Mouse (Mus musculus) hindbrain, embryonic 13.5 days (tissue): ENCODE data around the gene Mcrip2. TPM values are rescaled to one million over a fixed set of nuclear protein-coding genes. Genes with fewer than 3 reads are reported as not detected.

ENCODE experiments used
- ATAC-seq: fragments of 200-750 bp; cut with Nextera tagmentation; 2 replicates; pipeline ENCODE4 v1.8.0; 2017; ENCODE audit warnings: moderate TSS enrichment; ENCODE audit not compliant: low FRiP score
- H3K27ac ChIP-seq: fragments of 300-500 bp; sonication (generic); 2 replicates; pipeline ENCODE4 v1.5.1; 2015; ENCODE audit warnings: inconsistent platforms, mild to moderate bottlenecking, moderate library complexity
- H3K27me3 ChIP-seq: fragments of 300-500 bp; sonication (generic); 2 replicates; pipeline ENCODE4 v1.6.1; 2015; ENCODE audit warnings: mild to moderate bottlenecking, inconsistent platforms
- H3K36me3 ChIP-seq: fragments of 300-500 bp; sonication (generic); 2 replicates; pipeline ENCODE4 v1.6.1; 2015; ENCODE audit warnings: mild to moderate bottlenecking, inconsistent platforms
- H3K4me1 ChIP-seq: fragments of 300-500 bp; sonication (generic); replicated peaks from 2 replicates; pipeline ENCODE4 v1.6.1; 2015; ENCODE audit warnings: inconsistent platforms
- H3K4me2 ChIP-seq: fragments of 300-500 bp; sonication (generic); 2 replicates; pipeline ENCODE4 v1.6.1; 2015; ENCODE audit warnings: inconsistent platforms, mild to moderate bottlenecking, moderate library complexity
- H3K4me3 ChIP-seq: fragments of 300-500 bp; sonication (generic); 2 replicates; pipeline ENCODE4 v1.5.1; 2015; ENCODE audit warnings: mild to moderate bottlenecking, inconsistent platforms
- H3K9ac ChIP-seq: fragments of 300-500 bp; sonication (generic); 2 replicates; pipeline ENCODE4 v1.6.1; 2015; ENCODE audit warnings: mild to moderate bottlenecking, inconsistent platforms
- H3K9me3 ChIP-seq: fragments of 300-500 bp; sonication (generic); 2 replicates; pipeline ENCODE4 v1.6.1; 2016; ENCODE audit warnings: inconsistent platforms
- WGBS: fragments of 180-500 bp; shearing (Covaris S2); methylation state at CpG from one replicate; pipeline ENCODE4 v1.1.7; 2015; 5-methylcytosine and 5-hydroxymethylcytosine counted together
- polyA plus RNA-seq: library from polyadenylated mRNA; unstranded; fragments of >200 nt; fragmentation: Nextera tagmentation; extraction: Ambion mirVana; gene quantifications from 2 replicates; pipeline ENCODE4 v1.2.1, GENCODE M21; 2015

Mcrip2 gene
- polyA plus RNA-seq, 1 experiment from 2014 or later, result 11.4 TPM

DNA sequence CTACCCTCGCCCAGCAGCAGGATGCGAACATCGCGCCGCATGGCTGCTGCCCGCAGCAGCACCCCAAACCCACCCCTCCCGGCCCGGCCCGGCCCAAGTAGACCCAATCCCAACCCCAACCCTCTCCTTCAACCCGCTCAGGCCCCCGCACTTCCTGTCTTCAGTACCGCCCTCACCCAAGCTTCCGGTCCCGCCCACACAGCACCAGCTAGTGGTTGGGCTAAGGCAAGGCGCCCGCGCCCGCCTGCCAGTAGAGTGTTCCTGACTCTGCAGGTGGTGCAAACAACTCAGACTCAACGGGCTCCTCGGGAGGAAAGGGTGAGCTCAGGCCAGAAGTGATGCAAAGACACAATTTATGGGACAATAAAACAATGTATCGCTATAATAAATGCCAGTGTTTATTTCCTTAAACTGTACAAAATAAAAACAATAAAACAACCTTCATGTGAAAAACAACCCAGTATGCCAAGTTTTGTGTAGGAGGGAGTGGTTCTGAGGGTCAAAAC lies 24.1 kb downstream of the Mcrip2 start, which contains the start of gene Rhot2:
TSS of gene Rhot2 (minus strand) at position 456 of the 506 bp plus-strand sequence.
- peak within 1 kb of the TSS; percentile 88 for H3K9ac ChIP-seq

DNA sequence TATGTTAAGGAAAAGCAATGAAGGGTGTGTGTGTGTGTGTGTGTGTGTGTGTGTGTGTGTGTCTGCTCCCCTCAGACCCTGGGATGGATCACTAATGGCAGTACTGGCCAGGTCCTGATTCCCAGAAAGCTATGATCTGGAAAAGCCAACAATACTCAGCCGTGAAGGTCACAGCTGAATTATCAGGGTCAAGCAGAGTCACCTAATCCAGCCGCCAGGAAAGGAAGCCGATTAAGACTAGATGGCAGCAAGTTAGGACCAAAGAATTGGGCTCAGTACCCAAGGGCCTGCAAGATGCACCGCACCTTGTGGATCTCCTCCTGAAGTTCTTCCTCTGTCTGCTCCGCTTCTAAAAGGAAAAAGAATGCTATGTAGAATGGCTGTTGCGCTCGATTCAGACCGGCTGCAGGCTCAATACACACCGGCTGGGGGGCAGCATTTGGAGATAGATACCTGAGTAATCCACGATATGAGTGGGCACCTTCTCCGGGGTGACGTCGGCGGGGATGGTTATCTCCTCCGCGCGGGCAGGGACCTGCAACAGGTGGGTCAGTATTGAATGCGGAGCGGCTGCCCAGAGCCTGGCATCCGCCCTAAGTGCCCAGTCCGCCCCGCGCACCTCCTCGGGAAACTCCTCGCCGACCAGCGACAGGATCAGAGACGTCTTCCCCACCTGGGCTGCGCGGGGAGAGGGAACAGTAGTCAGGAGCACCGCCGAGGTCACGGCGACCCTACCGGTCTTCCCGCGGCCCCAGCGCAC lies 24.7 kb downstream of the Mcrip2 start:
- 6% methylated on average over 36 of the region's 38 CpGs for WGBS
- H3K27ac ChIP-seq, result peak overlapping the region; percentile 79
- no peaks in the 10 kb centered on the region for H3K27me3 ChIP-seq
- H3K4me3 ChIP-seq, result peak overlapping the region; percentile 90
- H3K9me3 ChIP-seq, result no peaks in the 10 kb centered on the region
- peaks cover 23% of the 10 kb centered on the region for H3K4me1 ChIP-seq
- ATAC-seq, result no peak; the same call in 1 of the 2 replicates
- peaks cover 61% of the 10 kb centered on the region for H3K36me3 ChIP-seq
- peak overlapping the region; percentile 96 for H3K4me2 ChIP-seq
- H3K9ac ChIP-seq, result peak overlapping the region; percentile 88

More for the DNA sequence above, 24.1 kb downstream of the Mcrip2 start, which contains the start of gene Rhot2:
- no peaks in the 10 kb centered on the region for H3K9me3 ChIP-seq
- ATAC-seq, result peak; percentile 91
- peaks cover 61% of the 10 kb centered on the region for H3K36me3 ChIP-seq
- H3K27me3 ChIP-seq, result no peaks in the 10 kb centered on the region
- peaks cover 18% of the 10 kb centered on the region for H3K4me1 ChIP-seq
- H3K4me2 ChIP-seq, result peak within 1 kb of the TSS; percentile 96
- H3K4me3 ChIP-seq, result peak within 1 kb of the TSS; percentile 90
- 1% methylated on average over 21 of the region's 21 CpGs for WGBS
- H3K27ac ChIP-seq, result peak within 1 kb of the TSS; percentile 79

DNA sequence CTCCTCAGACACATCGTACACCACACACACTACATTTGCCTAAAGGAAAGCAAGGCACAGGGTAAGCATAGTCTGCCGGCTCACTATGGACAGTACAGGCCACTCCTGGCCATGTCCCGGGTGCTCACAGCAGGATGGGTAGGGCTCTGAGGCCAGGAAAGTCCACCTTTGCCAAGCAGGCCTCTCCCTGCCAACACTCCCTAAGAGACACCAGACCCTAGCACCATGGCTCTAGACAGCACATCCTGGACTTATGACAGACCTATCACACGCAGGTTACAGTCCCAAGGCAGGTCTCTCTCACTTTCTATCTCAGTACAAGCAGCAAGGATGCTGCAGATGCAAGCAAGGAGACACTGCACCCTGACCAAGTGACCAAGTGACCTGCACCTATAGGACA lies 25.4 kb downstream of the Mcrip2 start:
- no peak for ATAC-seq
- WGBS, result 96% methylated on average over 4 of the region's 4 CpGs
- Histone ChIP-seq H3K9me3 (no peaks in the 10 kb centered on the region), H3K4me3 (peak overlapping the region; percentile 90), H3K9ac (peak overlapping the region; percentile 88), H3K36me3 (peaks cover 58% of the 10 kb centered on the region), H3K4me2 (peak overlapping the region; percentile 96), H3K27ac (no peak overlapping the region), H3K4me1 (peaks cover 29% of the 10 kb centered on the region), H3K27me3 (no peaks in the 10 kb centered on the region)

DNA sequence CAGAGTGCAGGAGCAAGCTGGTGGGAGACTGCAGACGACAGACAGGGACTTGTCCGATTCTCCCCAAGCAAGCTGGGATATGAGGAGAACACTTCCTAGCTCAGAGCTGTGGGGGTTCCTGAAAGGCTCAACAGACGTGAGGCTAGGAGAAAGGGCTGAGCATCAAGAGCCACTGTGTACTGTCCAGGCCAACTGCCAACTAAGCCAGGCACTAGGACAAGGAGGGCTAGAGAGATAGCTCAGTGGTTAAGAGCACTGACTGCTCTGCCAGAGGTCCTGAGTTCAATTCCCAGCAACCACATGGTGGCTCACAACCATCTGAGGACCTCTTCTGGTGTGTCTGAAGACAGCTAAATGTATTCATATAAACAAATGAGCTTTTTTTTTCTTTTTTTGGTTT lies 26.1 kb downstream of the Mcrip2 start:
- ATAC-seq, result no peak
- no peak overlapping the region for H3K27ac ChIP-seq
- no peak overlapping the region for H3K4me2 ChIP-seq
- WGBS, result 80% methylated on average over 3 of the region's 3 CpGs
- peaks cover 35% of the 10 kb centered on the region for H3K4me1 ChIP-seq
- no peak overlapping the region for H3K4me3 ChIP-seq
- H3K27me3 ChIP-seq, result no peaks in the 10 kb centered on the region
- H3K9ac ChIP-seq, result no peak overlapping the region
- peaks cover 57% of the 10 kb centered on the region for H3K36me3 ChIP-seq
- no peaks in the 10 kb centered on the region for H3K9me3 ChIP-seq

DNA sequence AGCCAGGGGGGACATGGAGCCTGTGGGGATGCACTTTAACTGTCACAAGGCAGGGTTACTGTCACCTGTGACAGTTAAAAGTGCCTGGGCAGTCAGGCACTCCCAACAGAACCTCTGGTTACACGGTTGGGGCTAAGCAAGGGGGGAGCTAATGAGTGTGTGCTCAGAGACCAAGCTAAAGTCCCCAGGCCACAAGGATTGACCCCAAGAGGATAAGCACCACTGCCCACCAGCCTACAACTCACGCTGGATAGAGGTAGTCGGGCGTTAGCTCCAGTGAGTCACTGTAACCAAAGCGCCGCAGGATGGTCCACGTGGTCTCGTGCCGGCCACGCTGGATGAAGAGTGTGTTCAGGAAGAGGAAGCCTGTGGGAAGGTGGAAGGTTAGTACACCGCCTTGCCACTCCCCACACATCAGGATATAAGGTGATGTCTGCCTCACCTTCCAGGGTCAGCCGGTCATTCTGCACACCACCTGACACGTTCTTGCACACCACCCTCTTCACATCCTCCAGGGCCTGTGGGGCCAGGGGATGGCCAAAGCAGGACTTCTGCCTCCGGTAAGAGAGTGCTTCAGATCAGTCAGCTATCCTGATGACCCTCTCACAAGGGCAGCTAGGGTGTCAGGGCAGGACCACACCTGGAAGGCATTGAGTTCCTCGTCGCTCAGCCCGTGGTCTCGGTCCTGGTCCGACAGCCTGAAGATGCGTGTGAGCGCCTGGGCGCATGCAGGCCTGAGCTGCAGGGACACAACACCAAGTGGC lies 27.3 kb downstream of the Mcrip2 start, which contains the start of gene Gm20683:
TSS of gene Gm20683 (minus strand) at position 647 of the 764 bp plus-strand sequence.
- H3K4me2 ChIP-seq, result no peak within 1 kb of the TSS
- 94% methylated on average over 22 of the region's 22 CpGs for WGBS

DNA sequence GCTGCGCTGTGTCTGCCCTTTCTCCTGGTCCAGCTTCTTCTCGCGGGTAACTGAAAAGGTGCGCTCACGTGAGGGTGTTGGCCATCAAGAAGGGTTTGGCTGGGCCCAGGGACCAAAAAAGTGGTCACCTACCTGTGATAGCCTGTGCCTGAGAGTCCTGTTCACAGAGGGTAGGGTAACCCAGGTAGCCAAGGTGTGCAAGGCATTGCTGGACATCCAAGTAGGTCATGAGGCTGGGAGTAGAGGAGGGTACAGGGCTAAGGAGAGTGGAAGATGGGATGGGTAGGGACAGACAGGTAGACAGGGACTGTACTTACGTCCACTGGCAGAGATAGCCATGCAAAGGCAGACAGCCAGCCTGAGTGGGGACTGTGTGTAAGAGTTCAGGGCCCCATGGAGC lies 28.0 kb downstream of the Mcrip2 start:
- H3K36me3 ChIP-seq, result peaks cover 51% of the 10 kb centered on the region
- no peak overlapping the region for H3K4me2 ChIP-seq
- WGBS, result 97% methylated on average over 6 of the region's 6 CpGs
- no peak overlapping the region for H3K27ac ChIP-seq
- H3K4me1 ChIP-seq, result peaks cover 55% of the 10 kb centered on the region
- no peak overlapping the region for H3K9ac ChIP-seq
- no peak for ATAC-seq
- no peaks in the 10 kb centered on the region for H3K27me3 ChIP-seq
- H3K9me3 ChIP-seq, result no peaks in the 10 kb centered on the region
- H3K4me3 ChIP-seq, result no peak overlapping the region

More for the DNA sequence above, 27.3 kb downstream of the Mcrip2 start, which contains the start of gene Gm20683:
- ATAC-seq, result no peak
- no peaks in the 10 kb centered on the region for H3K27me3 ChIP-seq
- H3K9me3 ChIP-seq, result no peaks in the 10 kb centered on the region
- H3K27ac ChIP-seq, result no peak within 1 kb of the TSS
- H3K4me3 ChIP-seq, result no peak within 1 kb of the TSS
- H3K9ac ChIP-seq, result 0 out of 2 replicates have a peak within 1 kb of the TSS, but pooled peaks have one; percentile 4
- peaks cover 50% of the 10 kb centered on the region for H3K36me3 ChIP-seq
- peaks cover 47% of the 10 kb centered on the region for H3K4me1 ChIP-seq

DNA sequence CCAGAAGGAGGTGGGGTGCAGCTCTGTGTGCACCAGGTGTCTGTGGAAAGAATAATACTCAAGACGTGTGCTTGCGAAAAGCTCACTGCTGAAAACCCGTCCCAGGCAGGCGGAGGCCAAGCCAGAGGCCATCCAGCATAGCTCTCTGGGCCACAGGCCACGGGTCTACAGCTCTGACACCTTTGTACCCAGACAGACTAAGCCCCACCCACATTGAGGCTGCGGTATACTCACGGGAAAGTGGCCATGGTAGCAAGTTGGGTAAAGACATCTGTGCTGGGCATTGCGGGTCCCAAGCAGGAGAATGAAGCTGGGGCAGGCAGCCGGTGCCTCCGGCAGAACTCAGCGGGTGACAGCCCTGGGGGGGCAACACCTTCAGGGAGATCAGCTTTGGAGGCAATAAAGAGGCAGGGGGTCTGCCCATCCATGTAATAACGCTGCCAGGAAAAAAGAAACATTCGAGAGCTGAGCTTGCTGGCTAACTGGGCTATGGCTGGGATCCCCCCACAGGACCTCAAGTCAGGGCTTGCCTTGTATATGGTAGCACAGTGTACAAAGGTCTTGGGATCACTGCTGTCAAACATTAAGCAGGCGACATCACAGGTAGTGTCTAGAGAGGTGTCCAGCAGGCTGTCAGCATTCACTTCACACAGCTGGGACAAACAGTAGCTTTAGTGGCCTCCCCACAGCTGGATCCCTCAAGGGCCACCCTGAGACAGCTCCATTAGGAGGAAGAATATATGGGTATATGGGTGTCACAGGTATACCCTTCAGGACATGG lies 28.9 kb downstream of the Mcrip2 start:
- H3K36me3 ChIP-seq, result peaks cover 57% of the 10 kb centered on the region

DNA sequence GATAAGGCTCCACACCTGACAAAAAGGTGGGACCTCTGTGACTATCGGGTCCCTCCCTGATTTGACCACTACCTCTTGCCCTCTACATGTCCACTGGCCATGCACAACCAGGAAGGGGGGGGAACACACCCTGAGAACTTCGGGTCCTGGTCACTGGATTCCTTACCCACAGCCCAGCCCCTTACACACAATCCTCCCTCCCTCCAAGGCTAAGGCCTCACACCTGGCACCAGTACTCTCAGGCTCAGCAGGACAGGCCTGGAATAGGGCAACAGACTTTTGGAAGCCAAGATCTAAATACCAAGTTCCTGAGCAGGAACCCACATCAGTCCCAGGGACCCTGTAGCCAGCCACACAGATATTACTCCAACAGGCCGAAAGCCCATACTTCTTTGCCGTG lies 29.7 kb downstream of the Mcrip2 start:
- no peak overlapping the region for H3K4me3 ChIP-seq
- H3K4me2 ChIP-seq, result no peak overlapping the region
- peaks cover 57% of the 10 kb centered on the region for H3K36me3 ChIP-seq
- H3K27me3 ChIP-seq, result no peaks in the 10 kb centered on the region
- ATAC-seq, result no peak
- H3K4me1 ChIP-seq, result peaks cover 64% of the 10 kb centered on the region
- 87% methylated on average over 4 of the region's 4 CpGs for WGBS
- H3K27ac ChIP-seq, result peak overlapping the region; percentile 8; the same call in 1 of the 2 replicates
- peak overlapping the region; percentile 46; the same call in 1 of the 2 replicates for H3K9ac ChIP-seq
- no peaks in the 10 kb centered on the region for H3K9me3 ChIP-seq

More for the DNA sequence above, 28.9 kb downstream of the Mcrip2 start:
- WGBS, result 89% methylated on average over 14 of the region's 14 CpGs
- no peak for ATAC-seq
- Histone ChIP-seq H3K9me3 (no peaks in the 10 kb centered on the region), H3K9ac (peak overlapping the region; percentile 46; the same call in 1 of the 2 replicates), H3K4me2 (no peak overlapping the region), H3K27me3 (no peaks in the 10 kb centered on the region), H3K4me3 (no peak overlapping the region), H3K27ac (no peak overlapping the region), H3K4me1 (peaks cover 59% of the 10 kb centered on the region)

DNA sequence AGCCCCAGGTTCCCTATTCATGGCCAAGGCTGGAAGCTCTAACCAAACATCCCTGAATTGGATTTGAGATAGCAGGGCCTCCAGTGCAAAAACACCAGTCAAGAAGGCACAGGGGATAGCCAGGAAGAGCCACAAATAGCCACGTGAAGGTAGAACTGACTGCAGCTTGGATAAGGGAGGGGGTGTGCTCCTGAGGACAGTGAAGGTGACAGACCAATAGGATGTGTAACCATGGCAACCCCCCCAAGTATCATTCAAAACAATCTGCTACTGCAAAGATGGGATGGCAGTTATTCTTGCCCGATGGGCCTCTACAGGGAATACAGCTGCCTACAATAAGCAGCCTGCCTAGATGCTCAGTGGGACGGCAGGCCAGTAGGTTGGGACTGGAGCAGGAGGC lies 31.0 kb downstream of the Mcrip2 start:
- no peak for ATAC-seq
- H3K4me2 ChIP-seq, result peak overlapping the region; percentile 99
- peaks cover 56% of the 10 kb centered on the region for H3K36me3 ChIP-seq
- H3K9me3 ChIP-seq, result no peaks in the 10 kb centered on the region
- H3K9ac ChIP-seq, result peak overlapping the region; percentile 91
- H3K4me1 ChIP-seq, result peaks cover 58% of the 10 kb centered on the region
- no peaks in the 10 kb centered on the region for H3K27me3 ChIP-seq
- H3K27ac ChIP-seq, result peak overlapping the region; percentile 88
- WGBS, result 12% methylated on average over 3 of the region's 3 CpGs
- H3K4me3 ChIP-seq, result peak overlapping the region; percentile 49

DNA sequence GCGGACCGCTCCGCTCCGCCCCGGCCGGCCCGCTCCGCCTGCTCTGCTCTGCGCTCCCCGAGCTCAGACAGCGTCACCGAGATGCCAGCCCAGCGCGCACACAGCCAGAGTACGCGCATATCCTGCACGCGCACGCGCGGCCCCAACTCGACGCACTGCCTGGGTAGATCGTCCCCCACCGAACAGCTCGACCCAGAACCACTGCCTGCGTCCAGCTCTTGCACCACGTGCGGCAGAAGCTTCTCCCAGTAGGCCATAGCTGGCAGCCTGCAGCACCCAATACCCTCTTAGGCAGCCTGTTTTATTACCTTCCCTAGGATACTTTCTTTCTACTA lies 31.5 kb downstream of the Mcrip2 start, which contains the start of gene Rhbdl1:
TSS of gene Rhbdl1 (minus strand) at position 220 of the 335 bp plus-strand sequence.
- peak within 1 kb of the TSS; percentile 91 for H3K9ac ChIP-seq
- peak; percentile 49; the same call in 1 of the 2 replicates for ATAC-seq
- no peaks in the 10 kb centered on the region for H3K9me3 ChIP-seq
- peak within 1 kb of the TSS; percentile 88 for H3K27ac ChIP-seq
- peak within 1 kb of the TSS; percentile 49 for H3K4me3 ChIP-seq
- H3K4me1 ChIP-seq, result peaks cover 61% of the 10 kb centered on the region
- peak within 1 kb of the TSS; percentile 99 for H3K4me2 ChIP-seq
- under 1% methylated on average over 29 of the region's 29 CpGs for WGBS
- peaks cover 52% of the 10 kb centered on the region for H3K36me3 ChIP-seq
- no peaks in the 10 kb centered on the region for H3K27me3 ChIP-seq

DNA sequence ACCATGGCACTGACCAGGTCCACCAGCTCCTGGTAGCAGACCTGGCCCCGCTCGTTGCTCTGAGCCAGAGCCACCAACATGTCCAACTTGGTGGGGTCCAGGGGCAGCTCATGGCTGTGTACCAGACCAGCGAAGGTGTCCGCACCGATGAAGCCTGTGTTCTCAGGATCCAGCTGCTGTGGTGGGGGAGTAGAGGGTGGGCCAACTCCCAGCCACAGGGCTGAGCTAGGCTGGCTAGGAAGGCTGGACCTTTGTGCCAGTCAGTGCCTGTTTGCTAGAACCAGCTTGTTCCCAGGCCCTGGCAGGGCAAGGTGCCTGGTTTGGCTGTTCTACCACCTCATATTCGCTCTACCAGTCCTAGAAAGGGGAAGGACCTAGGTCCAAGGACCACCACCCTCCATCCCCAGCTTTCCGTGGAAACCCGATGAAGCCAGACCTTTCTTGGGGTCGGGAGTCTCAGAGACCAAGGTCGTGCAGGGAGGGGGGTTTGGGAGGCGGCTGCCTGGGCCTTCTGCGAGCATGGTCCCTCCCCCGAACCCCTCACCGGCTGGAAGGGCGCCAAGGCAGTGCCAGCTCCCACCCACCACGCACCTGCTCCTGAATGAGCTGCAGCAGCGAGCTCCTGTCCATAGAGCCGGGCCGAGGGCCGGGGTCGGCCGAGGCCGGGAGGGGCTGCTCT lies 32.0 kb downstream of the Mcrip2 start:
- peak overlapping the region; percentile 99 for H3K4me2 ChIP-seq
- peaks cover 49% of the 10 kb centered on the region for H3K36me3 ChIP-seq
- peak overlapping the region; percentile 91 for H3K9ac ChIP-seq
- WGBS, result 22% methylated on average over 23 of the region's 23 CpGs
- H3K4me1 ChIP-seq, result peaks cover 66% of the 10 kb centered on the region
- peak overlapping the region; percentile 88 for H3K27ac ChIP-seq
- no peak for ATAC-seq
- no peaks in the 10 kb centered on the region for H3K27me3 ChIP-seq
- no peaks in the 10 kb centered on the region for H3K9me3 ChIP-seq
- H3K4me3 ChIP-seq, result peak overlapping the region; percentile 49
